In genomic region chr7:27472596-27472995, GRCm38 (mm10) we compare ENCODE assay signal across 8 mouse cellular contexts. TPM values are rescaled to one million over a fixed set of nuclear protein-coding genes. Genes with fewer than 3 reads are reported as not detected.
DNase-seq lines count a peak whose midpoint lies in the region; ATAC-seq lines count a peak whose summit lies in the region.

No protein-coding gene starts in this region.

- H3K4me3 ChIP-seq in forebrain, embryonic 10.5 days: peak overlapping the region; percentile 80
- H3K4me3 ChIP-seq in limb, embryonic 15.5 days: peak overlapping the region; percentile 65
- H3K4me3 ChIP-seq in neural tube, embryonic 14.5 days (ENCODE audit: low read depth, low read length): peak overlapping the region; percentile 53

- peak overlapping the region; percentile 90 for H3K27ac ChIP-seq in forebrain, embryonic 10.5 days
- H3K27ac ChIP-seq in limb, embryonic 15.5 days: peak overlapping the region; percentile 97
- peak overlapping the region; percentile 72; the same call in 1 of the 2 replicates for H3K27ac ChIP-seq in neural tube, embryonic 14.5 days (ENCODE audit: low read depth, low read length)

- WGBS in forebrain, embryonic 10.5 days: 42% methylated on average over 7 of the region's 7 CpGs
- 44% methylated on average over 7 of the region's 7 CpGs for WGBS in limb, embryonic 15.5 days
- 49% methylated on average over 7 of the region's 7 CpGs for WGBS in neural tube, embryonic 14.5 days

- peaks cover 19% of the 10 kb centered on the region for H3K36me3 ChIP-seq in forebrain, embryonic 10.5 days (replicated peaks)
- peaks cover 16% of the 10 kb centered on the region for H3K36me3 ChIP-seq in limb, embryonic 15.5 days
- H3K36me3 ChIP-seq in neural tube, embryonic 14.5 days (ENCODE audit: control insufficient read depth, insufficient read depth, low read length): peaks cover 4% of the 10 kb centered on the region; the same call in 1 of the 2 replicates

- H3K9me3 ChIP-seq in forebrain, embryonic 10.5 days: no peaks in the 10 kb centered on the region
- H3K9me3 ChIP-seq in limb, embryonic 15.5 days: no peaks in the 10 kb centered on the region
- H3K9me3 ChIP-seq in neural tube, embryonic 14.5 days (ENCODE audit: control insufficient read depth, low read length): no peaks in the 10 kb centered on the region

- ATAC-seq in cerebellum, adult (ENCODE audit: insufficient number of reproducible peaks, low FRiP score, low TSS enrichment): no peak
- ATAC-seq in limb, embryonic 15.5 days (ENCODE audit: insufficient number of reproducible peaks, low FRiP score, low TSS enrichment, low read depth): no peak
- ATAC-seq in neural tube, embryonic 14.5 days (ENCODE audit: low read depth): no peak

- peak overlapping the region; percentile 24 for H3K4me2 ChIP-seq in limb, embryonic 15.5 days
- H3K4me2 ChIP-seq in neural tube, embryonic 14.5 days (ENCODE audit: low read depth, low read length): peak overlapping the region; percentile 68

- no peaks in the 10 kb centered on the region for H3K27me3 ChIP-seq in forebrain, embryonic 10.5 days (ENCODE audit: poor library complexity, severe bottlenecking)
- no peaks in the 10 kb centered on the region for H3K27me3 ChIP-seq in limb, embryonic 15.5 days
- no peaks in the 10 kb centered on the region for H3K27me3 ChIP-seq in neural tube, embryonic 14.5 days (ENCODE audit: control insufficient read depth, insufficient read depth, low read length)

- no peak overlapping the region for H3K9ac ChIP-seq in limb, embryonic 15.5 days
- H3K9ac ChIP-seq in neural tube, embryonic 14.5 days (replicated peaks; ENCODE audit: low read depth, low read length): no peak overlapping the region

- H3K4me1 ChIP-seq in forebrain, embryonic 10.5 days: peaks cover 21% of the 10 kb centered on the region
- peaks cover 12% of the 10 kb centered on the region for H3K4me1 ChIP-seq in limb, embryonic 15.5 days
- peaks cover 3% of the 10 kb centered on the region; the same call in 1 of the 2 replicates for H3K4me1 ChIP-seq in neural tube, embryonic 14.5 days (ENCODE audit: control insufficient read depth, insufficient read depth, low read length)

- peak; percentile 39 for DNase-seq in cerebellum, adult 8-10 months
- DNase-seq in 416B (ENCODE audit: low read depth): peak; percentile 74
- no peak for DNase-seq in forebrain, embryonic 10.5 days (ENCODE audit: extremely low spot score, low spot score)
- no peak for DNase-seq in retina, postnatal 1 day
- no peak for DNase-seq in left cerebral cortex, adult 8-10 months (ENCODE audit: low spot score in 2 of 2)

RNA-seq across cellular contexts. Expression of gene Sertad3, which starts 1.0 kb away (rescaled TPM):
- 21.7 and 24.8 TPM in 2 replicates for polyA plus RNA-seq in forebrain, embryonic 10.5 days (2016; fragmentation: Nextera tagmentation; extraction: Ambion mirVana)
- 38.2 and 38.3 TPM in 2 replicates for polyA plus RNA-seq in limb, embryonic 15.5 days (2015; fragmentation: Nextera tagmentation; extraction: Ambion mirVana)
- 5.7 and 10.0 TPM in 2 replicates for polyA plus RNA-seq in neural tube, embryonic 14.5 days (2014; fragmentation: Nextera tagmentation; extraction: Ambion mirVana)
- total RNA-seq in left cerebral cortex, adult 8-10 months (2022): 1 to 10 TPM; 2.4 to 4.5 (median 3.4) TPM

RNA-seq across cellular contexts. Expression of gene Sertad1, which starts 14.1 kb away (rescaled TPM):
- polyA plus RNA-seq in forebrain, embryonic 10.5 days (2016; fragmentation: Nextera tagmentation; extraction: Ambion mirVana): 17.7 and 18.6 TPM in 2 replicates
- 44.6 and 47.0 TPM in 2 replicates for polyA plus RNA-seq in limb, embryonic 15.5 days (2015; fragmentation: Nextera tagmentation; extraction: Ambion mirVana)
- 6.1 and 10.7 TPM in 2 replicates for polyA plus RNA-seq in neural tube, embryonic 14.5 days (2014; fragmentation: Nextera tagmentation; extraction: Ambion mirVana)
- total RNA-seq in left cerebral cortex, adult 8-10 months (2022): 10 to 100 TPM; 13.8 to 17.5 (median 14.1) TPM

RNA-seq across cellular contexts. Expression of gene Blvrb, which starts 24.8 kb away (rescaled TPM):
- polyA plus RNA-seq in forebrain, embryonic 10.5 days (2016; fragmentation: Nextera tagmentation; extraction: Ambion mirVana): 34.8 and 45.5 TPM in 2 replicates
- polyA plus RNA-seq in limb, embryonic 15.5 days (2015; fragmentation: Nextera tagmentation; extraction: Ambion mirVana): 57.5 and 59.8 TPM in 2 replicates
- 12.1 and 23.0 TPM in 2 replicates for polyA plus RNA-seq in neural tube, embryonic 14.5 days (2014; fragmentation: Nextera tagmentation; extraction: Ambion mirVana)
- total RNA-seq in left cerebral cortex, adult 8-10 months (2022): 10 to 100 TPM; 17.3 to 23.4 (median 20.2) TPM

RNA-seq across cellular contexts. Expression of gene Sptbn4, which starts 25.1 kb away (rescaled TPM):
- polyA plus RNA-seq in forebrain, embryonic 10.5 days (2016; fragmentation: Nextera tagmentation; extraction: Ambion mirVana): 0.20 and 0.37 TPM in 2 replicates
- polyA plus RNA-seq in limb, embryonic 15.5 days (2015; fragmentation: Nextera tagmentation; extraction: Ambion mirVana): 0.14 and 0.23 TPM in 2 replicates
- polyA plus RNA-seq in neural tube, embryonic 14.5 days (2014; fragmentation: Nextera tagmentation; extraction: Ambion mirVana): 3.9 and 5.6 TPM in 2 replicates
- 100 to 1,000 TPM; 119 to 133 (median 127) TPM for total RNA-seq in left cerebral cortex, adult 8-10 months (2022)

RNA-seq across cellular contexts. Expression of gene Prx, which starts 26.5 kb away (rescaled TPM):
- 3.1 TPM in 2 replicates for polyA plus RNA-seq in forebrain, embryonic 10.5 days (2016; fragmentation: Nextera tagmentation; extraction: Ambion mirVana)
- 5.2 and 6.5 TPM in 2 replicates for polyA plus RNA-seq in limb, embryonic 15.5 days (2015; fragmentation: Nextera tagmentation; extraction: Ambion mirVana)
- polyA plus RNA-seq in neural tube, embryonic 14.5 days (2014; fragmentation: Nextera tagmentation; extraction: Ambion mirVana): 0.43 and 1.1 TPM in 2 replicates
- total RNA-seq in left cerebral cortex, adult 8-10 months (2022): under 1 TPM; 0.48 to 0.53 (median 0.52) TPM

Comparison
In these comparisons a context has a peak if more than half of its experiments do, and no peak if none do; other contexts are left out.
1. DNase-seq: peak in cerebellum, adult 8-10 months (single experiment) and 416B (single experiment); none in forebrain, embryonic 10.5 days (single experiment), retina, postnatal 1 day (single experiment) and left cerebral cortex, adult 8-10 months (0 of 2).
2. Peak in every context shown above with its lines, with median percentiles within 50 percentile points of each other: H3K27ac ChIP-seq and H3K4me3 ChIP-seq.